ENCODE assay signal across 28 mouse cellular contexts in genomic region chr4:59160959-59161670, GRCm38 (mm10). TPM values are rescaled to one million over a fixed set of nuclear protein-coding genes. Genes with fewer than 3 reads are reported as not detected.
A peak's percentile ranks its signal among the peaks of the same experiment; 100 is the strongest.
DNase-seq lines count a peak whose midpoint lies in the region; ATAC-seq and TF ChIP-seq lines count a peak whose summit lies in the region.
"Had no signal": no experiment of that assay in that cellular context is flagged by ENCODE, and none has a peak within 500 bp of the region (broad histone marks: within the 10 kb centered on the region; RNA-seq: fewer than 3 reads in every experiment).

No protein-coding gene starts in this region.

- H3K4me2 ChIP-seq in embryonic facial prominence, embryonic 14.5 days (ENCODE audit: low read depth, low read length) = no peak overlapping the region
- H3K4me2 ChIP-seq in lung, embryonic 15.5 days = 0 out of 2 replicates have a peak overlapping the region, but pooled peaks have one; percentile 15
- H3K4me2 ChIP-seq: embryonic facial prominence, embryonic 13.5 days; forebrain, embryonic 13.5 days; heart, embryonic 11.5 days; heart, embryonic 15.5 days; hindbrain, embryonic 13.5 days had no signal

- TF ChIP-seq CTCF in testis, adult 2 months (IDR thresholded peaks at IDR 0.05; ENCODE audit: control insufficient read depth, insufficient read depth, insufficient replicate concordance, low read depth, low read length) = no peak

- no peaks in the 10 kb centered on the region for H3K9me3 ChIP-seq in embryonic facial prominence, embryonic 14.5 days (ENCODE audit: control insufficient read depth, low read length)
- no peaks in the 10 kb centered on the region for H3K9me3 ChIP-seq in embryonic facial prominence, embryonic 10.5 days
- H3K9me3 ChIP-seq in lung, embryonic 15.5 days = no peaks in the 10 kb centered on the region
- H3K9me3 ChIP-seq: embryonic facial prominence, embryonic 13.5 days; forebrain, embryonic 13.5 days; G1E; heart, embryonic 15.5 days; hindbrain, embryonic 13.5 days had no signal

- 44% methylated on average over 8 of the region's 8 CpGs for WGBS in embryonic facial prominence, embryonic 14.5 days
- WGBS in embryonic facial prominence, embryonic 10.5 days = 66% methylated on average over 8 of the region's 8 CpGs
- 26% methylated on average over 8 of the region's 8 CpGs for WGBS in lung, embryonic 15.5 days

- H3K9ac ChIP-seq in embryonic facial prominence, embryonic 14.5 days (ENCODE audit: low read depth, low read length) = no peak overlapping the region
- H3K9ac ChIP-seq in lung, embryonic 15.5 days = no peak overlapping the region
- H3K9ac ChIP-seq: embryonic facial prominence, embryonic 13.5 days; forebrain, embryonic 13.5 days; forebrain, postnatal 0 days; heart, embryonic 15.5 days; hindbrain, embryonic 13.5 days had no signal

- no peak for ATAC-seq in embryonic facial prominence, embryonic 14.5 days (ENCODE audit: low read depth)
- ATAC-seq in lung, embryonic 15.5 days (ENCODE audit: borderline replicate concordance, extremely low read depth, low FRiP score, low TSS enrichment) = peak; percentile 67; the same call in 1 of the 2 replicates
- ATAC-seq: CD4-positive, CD25-positive, alpha-beta regulatory T cell, adult 4 months; forebrain, embryonic 13.5 days; forebrain, postnatal 0 days; hindbrain, postnatal 0 days had no signal

- H3K27me3 ChIP-seq in embryonic facial prominence, embryonic 14.5 days (replicated peaks; ENCODE audit: control insufficient read depth, insufficient read depth, low read length) = no peaks in the 10 kb centered on the region
- no peaks in the 10 kb centered on the region for H3K27me3 ChIP-seq in embryonic facial prominence, embryonic 10.5 days (replicated peaks; ENCODE audit: low read depth, poor library complexity, severe bottlenecking)
- H3K27me3 ChIP-seq in lung, embryonic 15.5 days = no peaks in the 10 kb centered on the region
- no peaks in the 10 kb centered on the region for H3K27me3 ChIP-seq in testis, adult 2 months (ENCODE audit: control insufficient read depth, insufficient read depth, low read length)
- H3K27me3 ChIP-seq: embryonic facial prominence, embryonic 13.5 days; forebrain, embryonic 13.5 days; heart, embryonic 15.5 days; hindbrain, embryonic 13.5 days had no signal

- DNase-seq in adrenal gland, adult (ENCODE audit: inconsistent age in 2 of 2, low spot score in 1 of 2) = peak; percentile 40 to 75
- no peak for DNase-seq in adrenal gland, postnatal 10 days
- peak; percentile 19 for DNase-seq in embryonic facial prominence, embryonic 14.5 days (ENCODE audit: low spot score)
- no peak for DNase-seq in embryonic facial prominence, embryonic 10.5 days (ENCODE audit: low spot score)
- no peak for DNase-seq in lung, adult 18-20 months
- DNase-seq in testis, postnatal 10 days (ENCODE audit: low spot score) = no peak
- DNase-seq: B cell, adult 2 months; cerebellum, adult 11-12 months; cerebellum, adult 9-10 months; cerebellum, postnatal 25 days; forebrain, postnatal 0 days; gastrocnemius, postnatal 36 days; heart, adult 11 months; heart, postnatal 14 days had no signal

- no peaks in the 10 kb centered on the region for H3K36me3 ChIP-seq in embryonic facial prominence, embryonic 14.5 days (ENCODE audit: control insufficient read depth, insufficient read depth, low read length)
- no peaks in the 10 kb centered on the region for H3K36me3 ChIP-seq in embryonic facial prominence, embryonic 10.5 days (replicated peaks)
- no peaks in the 10 kb centered on the region for H3K36me3 ChIP-seq in lung, embryonic 15.5 days
- H3K36me3 ChIP-seq in testis, adult 2 months (ENCODE audit: control insufficient read depth, insufficient read depth, low read length) = no peaks in the 10 kb centered on the region
- H3K36me3 ChIP-seq: embryonic facial prominence, embryonic 13.5 days; G1E; heart, embryonic 15.5 days; hindbrain, embryonic 13.5 days had no signal

- no peaks in the 10 kb centered on the region for H3K4me1 ChIP-seq in embryonic facial prominence, embryonic 14.5 days (ENCODE audit: control insufficient read depth, insufficient read depth, low read length)
- peaks cover 5% of the 10 kb centered on the region; the same call in 1 of the 2 replicates for H3K4me1 ChIP-seq in embryonic facial prominence, embryonic 10.5 days
- H3K4me1 ChIP-seq in lung, embryonic 15.5 days = peaks cover 9% of the 10 kb centered on the region; the same call in 1 of the 2 replicates
- peaks cover 8% of the 10 kb centered on the region for H3K4me1 ChIP-seq in testis, adult 2 months (ENCODE audit: control insufficient read depth, insufficient read depth, low read length)
- H3K4me1 ChIP-seq: embryonic facial prominence, embryonic 13.5 days; forebrain, embryonic 13.5 days; hindbrain, embryonic 13.5 days had no signal

- no peak overlapping the region for H3K27ac ChIP-seq in embryonic facial prominence, embryonic 14.5 days (replicated peaks; ENCODE audit: low read depth, low read length)
- H3K27ac ChIP-seq in embryonic facial prominence, embryonic 10.5 days (replicated peaks) = no peak overlapping the region
- H3K27ac ChIP-seq in lung, embryonic 15.5 days = peak overlapping the region; percentile 77
- no peak overlapping the region for H3K27ac ChIP-seq in testis, adult 2 months (ENCODE audit: control insufficient read depth, insufficient read depth, low read depth, low read length)
- H3K27ac ChIP-seq: embryonic facial prominence, embryonic 13.5 days; forebrain, embryonic 13.5 days; heart, embryonic 15.5 days; hindbrain, embryonic 13.5 days; hindbrain, postnatal 0 days had no signal

- no peak overlapping the region for H3K4me3 ChIP-seq in embryonic facial prominence, embryonic 14.5 days (ENCODE audit: low read depth, low read length)
- H3K4me3 ChIP-seq in embryonic facial prominence, embryonic 10.5 days = no peak overlapping the region
- no peak overlapping the region for H3K4me3 ChIP-seq in lung, embryonic 15.5 days
- H3K4me3 ChIP-seq in testis, adult 2 months (ENCODE audit: control insufficient read depth, low read depth, low read length) = peak overlapping the region; percentile 32
- H3K4me3 ChIP-seq: embryonic facial prominence, embryonic 13.5 days; forebrain, embryonic 13.5 days; heart, embryonic 15.5 days; hindbrain, embryonic 13.5 days had no signal

- no peak for TF ChIP-seq POLR2A in testis, adult 2 months (IDR thresholded peaks at IDR 0.05; ENCODE audit: control insufficient read depth, low read depth, low read length)

RNA-seq across cellular contexts. Expression of gene AI481877, which starts 22.3 kb away (rescaled TPM):
- under 1 TPM in 1 of 2 experiments, not detected in 1; 0.15 TPM for total RNA-seq in adrenal gland, postnatal 10 days (2021)
- polyA plus RNA-seq in embryonic facial prominence, embryonic 14.5 days (2014; fragmentation: Nextera tagmentation; extraction: Ambion mirVana) = not detected in 2 replicates
- 0.03 TPM in 1 of 2 replicates, not detected in the other for polyA plus RNA-seq in embryonic facial prominence, embryonic 10.5 days (2016; fragmentation: Nextera tagmentation; extraction: Ambion mirVana)
- not detected in 2 replicates for polyA plus RNA-seq in lung, embryonic 15.5 days (2015; fragmentation: Nextera tagmentation; extraction: Ambion mirVana)
- polyA plus RNA-seq in testis, adult 2 months (2012; rRNA removed) = 2.6 and 3.0 TPM in 2 replicates
- total RNA-seq: forebrain, postnatal 0 days; gastrocnemius, adult 8-10 months; gastrocnemius, postnatal 36 days; heart, postnatal 14 days; hematopoietic stem cell, adult 5-6 weeks; hindbrain, postnatal 0 days had no signal
- polyA plus RNA-seq: CD4-positive, CD25-positive, alpha-beta regulatory T cell, adult 4 months; cortical plate, adult 2 months; embryonic facial prominence, embryonic 13.5 days; forebrain, embryonic 13.5 days; forebrain, postnatal 0 days; G1E; heart, embryonic 11.5 days; heart, embryonic 15.5 days; hindbrain, embryonic 13.5 days; intestine, embryonic 14.5 days had no signal

RNA-seq across cellular contexts. Expression of gene Ugcg, which starts 27.9 kb away (rescaled TPM):
- 10 to 100 TPM; 36.0 to 45.7 TPM for total RNA-seq in adrenal gland, postnatal 10 days (2021)
- polyA plus RNA-seq in embryonic facial prominence, embryonic 14.5 days (2014; fragmentation: Nextera tagmentation; extraction: Ambion mirVana) = 12.3 and 13.3 TPM in 2 replicates
- polyA plus RNA-seq in embryonic facial prominence, embryonic 10.5 days (2016; fragmentation: Nextera tagmentation; extraction: Ambion mirVana) = 9.1 and 9.9 TPM in 2 replicates
- 10.0 and 12.1 TPM in 2 replicates for polyA plus RNA-seq in lung, embryonic 15.5 days (2015; fragmentation: Nextera tagmentation; extraction: Ambion mirVana)
- polyA plus RNA-seq in testis, adult 2 months (2012; rRNA removed) = 7.3 and 9.8 TPM in 2 replicates

Comparison
In these comparisons a context has a peak if more than half of its experiments do, and no peak if none do; other contexts are left out.
1. DNase-seq: peak in adrenal gland, adult (2 of 2) and embryonic facial prominence, embryonic 14.5 days (single experiment); none in adrenal gland, postnatal 10 days (single experiment), embryonic facial prominence, embryonic 10.5 days (single experiment), lung, adult 18-20 months (0 of 2) and testis, postnatal 10 days (single experiment).